Mouse (Mus musculus) adrenal gland, adult 2 months (tissue): ENCODE results near the gene Cacna1e. TPM values are rescaled to one million over a fixed set of nuclear protein-coding genes. Genes with fewer than 3 reads are reported as not detected.
A peak's percentile ranks its signal among the peaks of the same experiment; 100 is the strongest.

Source experiments
- DNase-seq: peaks from one replicate; pipeline ENCODE4 v3.0.0; 2021
- polyA plus RNA-seq: library from polyadenylated mRNA; depleted of rRNA; stranded (reverse); fragments of >200 nt; gene quantifications from 2 replicates; pipeline ENCODE4 v1.2.3, GENCODE M21; 2012
- total RNA-seq, 2 experiments: library from RNA; stranded (reverse); gene quantifications; 2 replicates each; pipeline ENCODE4 v1.2.3; 2021

Gene Cacna1e
- total and polyA plus RNA-seq, 3 experiments = 0.01 to 0.12 (median 0.10) TPM

- DNase-seq = no peak
These were observed 176.6 kb downstream of the Cacna1e start for GRCm38 (mm10) chr1:154707584-154708290.

- no peak for DNase-seq
These were observed 177.3 kb downstream of the Cacna1e start for GRCm38 (mm10) chr1:154706974-154707373.

GRCm38 (mm10) chr1:154705882-154706565 lies 178.3 kb downstream of the Cacna1e start:
- peak; percentile 54 for DNase-seq

GRCm38 (mm10) chr1:154704558-154705185 lies 179.6 kb downstream of the Cacna1e start:
- DNase-seq = no peak

- no peak for DNase-seq
These were observed 181.7 kb downstream of the Cacna1e start for GRCm38 (mm10) chr1:154702623-154703022.

- DNase-seq = no peak
These were observed 195.2 kb downstream of the Cacna1e start for GRCm38 (mm10) chr1:154688876-154689665.

- DNase-seq = no peak
These were observed 197.4 kb downstream of the Cacna1e start for GRCm38 (mm10) chr1:154686861-154687260.

GRCm38 (mm10) chr1:154683477-154684106 lies 200.7 kb downstream of the Cacna1e start:
- DNase-seq = no peak

- DNase-seq = no peak
These were observed 205.3 kb downstream of the Cacna1e start for GRCm38 (mm10) chr1:154678989-154679388.

- no peak for DNase-seq
These were observed 206.2 kb downstream of the Cacna1e start for GRCm38 (mm10) chr1:154678151-154678550.

- no peak for DNase-seq
These were observed 206.6 kb downstream of the Cacna1e start for GRCm38 (mm10) chr1:154677677-154678076.

- DNase-seq = no peak
These were observed 220.6 kb downstream of the Cacna1e start for GRCm38 (mm10) chr1:154663721-154664120.

GRCm38 (mm10) chr1:154661977-154662376 lies 222.3 kb downstream of the Cacna1e start:
- DNase-seq = no peak

GRCm38 (mm10) chr1:154661221-154661864 lies 223.0 kb downstream of the Cacna1e start:
- DNase-seq = no peak

GRCm38 (mm10) chr1:154657366-154657765 lies 226.9 kb downstream of the Cacna1e start:
- no peak for DNase-seq

- no peak for DNase-seq
These were observed 230.3 kb downstream of the Cacna1e start for GRCm38 (mm10) chr1:154653951-154654350.

GRCm38 (mm10) chr1:154646156-154646950 lies 237.9 kb downstream of the Cacna1e start:
- DNase-seq = no peak

- no peak for DNase-seq
These were observed 246.5 kb downstream of the Cacna1e start for GRCm38 (mm10) chr1:154637821-154638220.

GRCm38 (mm10) chr1:154635766-154636165 lies 248.5 kb downstream of the Cacna1e start:
- no peak for DNase-seq

- no peak for DNase-seq
These were observed 251.4 kb downstream of the Cacna1e start for GRCm38 (mm10) chr1:154632886-154633285.
